Mouse (Mus musculus) CD8-positive naive resting alpha-beta T cell, adult 2 months (primary cell): ENCODE data around the gene Ldb2.

Experiments
- DNase-seq, 2 experiments: peaks; one replicate each; pipeline ENCODE4 v3.0.0; 2022; ENCODE audit warnings: low read depth in 2 of 2, low spot score in 2 of 2

Gene Ldb2

GRCm38 (mm10) chr5:44465238-44465637 lies 334.2 kb downstream of the Ldb2 start:
- DNase-seq = no peak
